ENCODE assay signal across 9 mouse cellular contexts in genomic region chr17:88652702-88653374, GRCm38 (mm10). TPM values are rescaled to one million over a fixed set of nuclear protein-coding genes. Genes with fewer than 3 reads are reported as not detected.
DNase-seq lines count a peak whose midpoint lies in the region; ATAC-seq lines count a peak whose summit lies in the region.
"Had no signal": no experiment of that assay in that cellular context is flagged by ENCODE, and none has a peak within 500 bp of the region (broad histone marks: within the 10 kb centered on the region; RNA-seq: fewer than 3 reads in every experiment).

No protein-coding gene starts in this region.

- DNase-seq in ES-CJ7 (ENCODE audit: low read depth, low spot score) = peak; percentile 82
- DNase-seq in c-Kit-positive CD71-positive TER-119-negative erythroid progenitor cells, embryonic 14.5 days (ENCODE audit: low read depth) = peak; percentile 33
- DNase-seq in layer of hippocampus, postnatal 14 days (ENCODE audit: low spot score in 2 of 2) = peak; percentile 88 to 89
- DNase-seq in lung, postnatal 14 days = peak; percentile 83
- peak; percentile 84 for DNase-seq in retina, postnatal 1 day
- peak; percentile 52 for DNase-seq in urinary bladder, adult 2 months (ENCODE audit: low spot score)

- peak overlapping the region; percentile 22 for H3K4me2 ChIP-seq in forebrain, embryonic 15.5 days (replicated peaks)
- H3K4me2 ChIP-seq in hindbrain, embryonic 13.5 days = peak overlapping the region; percentile 42
- H3K4me2 ChIP-seq: heart, embryonic 15.5 days had no signal

- no peak overlapping the region for H3K4me3 ChIP-seq in forebrain, embryonic 15.5 days
- H3K4me3 ChIP-seq in hindbrain, embryonic 13.5 days = no peak overlapping the region; the same call in 1 of the 2 replicates
- H3K4me3 ChIP-seq: heart, embryonic 15.5 days had no signal

- H3K27ac ChIP-seq in forebrain, embryonic 15.5 days (replicated peaks) = no peak overlapping the region; the same call in 1 of the 2 replicates
- no peak overlapping the region for H3K27ac ChIP-seq in hindbrain, embryonic 13.5 days
- H3K27ac ChIP-seq: heart, embryonic 15.5 days had no signal

- no peaks in the 10 kb centered on the region for H3K36me3 ChIP-seq in forebrain, embryonic 15.5 days
- H3K36me3 ChIP-seq in hindbrain, embryonic 13.5 days = no peaks in the 10 kb centered on the region

- no peaks in the 10 kb centered on the region for H3K27me3 ChIP-seq in forebrain, embryonic 15.5 days
- no peaks in the 10 kb centered on the region for H3K27me3 ChIP-seq in hindbrain, embryonic 13.5 days

- peaks cover 14% of the 10 kb centered on the region for H3K4me1 ChIP-seq in forebrain, embryonic 15.5 days
- peaks cover 8% of the 10 kb centered on the region for H3K4me1 ChIP-seq in hindbrain, embryonic 13.5 days (replicated peaks)

- ATAC-seq in forebrain, embryonic 15.5 days (replicated peaks) = peak; percentile 80
- peak; percentile 86 for ATAC-seq in hindbrain, embryonic 13.5 days (ENCODE audit: low FRiP score)

- no peak overlapping the region for H3K9ac ChIP-seq in forebrain, embryonic 15.5 days (replicated peaks)
- H3K9ac ChIP-seq in hindbrain, embryonic 13.5 days = peak overlapping the region; percentile 29
- H3K9ac ChIP-seq: heart, embryonic 15.5 days had no signal

- WGBS in forebrain, embryonic 15.5 days = 18% methylated on average over 21 of the region's 21 CpGs
- 20% methylated on average over 21 of the region's 21 CpGs for WGBS in hindbrain, embryonic 13.5 days

- no peaks in the 10 kb centered on the region for H3K9me3 ChIP-seq in forebrain, embryonic 15.5 days
- H3K9me3 ChIP-seq in hindbrain, embryonic 13.5 days = no peaks in the 10 kb centered on the region
- H3K9me3 ChIP-seq: heart, embryonic 15.5 days had no signal

RNA-seq across cellular contexts. Expression of gene Gtf2a1l, which starts 15.6 kb away (rescaled TPM):
- 0.45 TPM in 1 of 2 replicates, not detected in the other for polyA plus RNA-seq in forebrain, embryonic 15.5 days (2015; fragmentation: Nextera tagmentation; extraction: Ambion mirVana)
- polyA plus RNA-seq in hindbrain, embryonic 13.5 days (2015; fragmentation: Nextera tagmentation; extraction: Ambion mirVana) = 0.12 and 0.14 TPM in 2 replicates
- total RNA-seq in layer of hippocampus, postnatal 14 days (2021) = not detected
- not detected in 2 replicates for polyA plus RNA-seq in urinary bladder, adult 2 months (2012; rRNA removed)

RNA-seq across cellular contexts. Expression of gene Ston1, which starts 55.4 kb away (rescaled TPM):
- 1.9 and 2.5 TPM in 2 replicates for polyA plus RNA-seq in forebrain, embryonic 15.5 days (2015; fragmentation: Nextera tagmentation; extraction: Ambion mirVana)
- 2.0 and 2.6 TPM in 2 replicates for polyA plus RNA-seq in hindbrain, embryonic 13.5 days (2015; fragmentation: Nextera tagmentation; extraction: Ambion mirVana)
- total RNA-seq in layer of hippocampus, postnatal 14 days (2021) = 10 to 100 TPM in 1 of 2 experiments, 1 to 10 TPM in 1; 7.5 to 10.3 TPM
- polyA plus RNA-seq in urinary bladder, adult 2 months (2012; rRNA removed) = 28.6 and 38.4 TPM in 2 replicates

Comparison
In these comparisons a context has a peak if more than half of its experiments do, and no peak if none do; other contexts are left out.
1. DNase-seq: peak in every context shown above with its lines; median percentile 88 in layer of hippocampus, postnatal 14 days; 84 in retina, postnatal 1 day; 83 in lung, postnatal 14 days; 82 in ES-CJ7; 52 in urinary bladder, adult 2 months; 33 in c-Kit-positive CD71-positive TER-119-negative erythroid progenitor cells, embryonic 14.5 days.